Mouse (Mus musculus) C2C12 (cell line): ENCODE measurements around the gene Mrpl39.

Source experiments
- FOSL1 ChIP-seq: IDR thresholded peaks from one replicate; pipeline ENCODE4 v1.8.0; 2011; ENCODE audit warnings: mild to moderate bottlenecking, low read length; ENCODE audit not compliant: poor library complexity, insufficient read depth, severe bottlenecking
- MYOG ChIP-seq: IDR thresholded peaks from one replicate; pipeline ENCODE4 v1.6.1; 2011; ENCODE audit not compliant: control insufficient read depth, insufficient read length; ENCODE audit errors: extremely low read depth

- TF ChIP-seq MYOG, result no peak
- no peak for TF ChIP-seq FOSL1
Observed at GRCm38 (mm10) chr16:84776089-84776784, 40.7 kb upstream of the Mrpl39 start.
